Mouse (Mus musculus) frontal cortex, postnatal 10 days (tissue): ENCODE measurements around the gene Trip13.

Experiments used
- DNase-seq, 2 experiments: peaks; one replicate each; pipeline ENCODE4 v3.0.0; 2022; ENCODE audit warnings: low spot score in 2 of 2, mixed read lengths in 1 of 2

Trip13 gene

GRCm38 (mm10) chr13:73887415-73887874 is 50.1 kb downstream of the Trip13 start:
- DNase-seq = no peak

GRCm38 (mm10) chr13:73886601-73887000 is 51.0 kb downstream of the Trip13 start:
- no peak for DNase-seq

DNA sequence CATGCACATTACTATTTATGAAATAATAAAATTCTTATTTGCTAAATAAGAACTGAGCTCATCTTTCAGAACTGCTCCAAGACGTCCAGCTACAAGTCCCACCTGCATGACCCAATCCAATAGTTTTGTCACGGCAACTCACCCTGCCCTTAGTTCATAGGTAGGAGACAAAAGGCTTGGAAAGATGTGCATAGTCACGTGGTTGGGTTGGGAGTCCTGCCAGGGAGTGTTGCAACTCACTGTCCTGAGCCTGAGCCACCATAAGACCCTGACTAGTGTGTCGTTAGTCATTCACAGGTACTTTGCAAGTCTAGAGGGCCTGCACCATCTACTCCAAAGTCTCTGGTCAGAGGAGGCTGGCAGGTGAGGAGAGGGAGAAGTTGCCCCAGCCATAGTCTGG is 51.5 kb downstream of the Trip13 start:
- DNase-seq = no peak

DNA sequence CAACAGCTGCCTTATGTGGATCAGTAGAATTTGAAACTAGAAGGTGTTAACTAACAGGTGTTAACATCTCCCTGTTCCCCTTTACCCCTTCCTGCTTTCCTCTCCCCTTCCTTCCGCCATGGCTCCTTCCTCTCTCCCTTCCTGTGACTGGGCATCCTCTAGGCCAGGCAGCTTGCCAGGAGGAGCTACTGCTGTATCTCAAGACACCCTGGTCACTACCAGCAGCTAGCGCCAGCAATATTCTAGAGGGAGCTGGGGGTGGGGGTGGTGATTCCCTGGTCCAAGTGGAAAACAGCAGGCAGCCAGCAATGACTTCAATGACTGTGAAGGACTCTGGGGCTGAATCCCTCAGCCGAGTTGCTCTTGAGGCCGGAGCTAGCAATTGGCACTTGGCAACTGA is 51.9 kb downstream of the Trip13 start:
- DNase-seq = no peak

DNA sequence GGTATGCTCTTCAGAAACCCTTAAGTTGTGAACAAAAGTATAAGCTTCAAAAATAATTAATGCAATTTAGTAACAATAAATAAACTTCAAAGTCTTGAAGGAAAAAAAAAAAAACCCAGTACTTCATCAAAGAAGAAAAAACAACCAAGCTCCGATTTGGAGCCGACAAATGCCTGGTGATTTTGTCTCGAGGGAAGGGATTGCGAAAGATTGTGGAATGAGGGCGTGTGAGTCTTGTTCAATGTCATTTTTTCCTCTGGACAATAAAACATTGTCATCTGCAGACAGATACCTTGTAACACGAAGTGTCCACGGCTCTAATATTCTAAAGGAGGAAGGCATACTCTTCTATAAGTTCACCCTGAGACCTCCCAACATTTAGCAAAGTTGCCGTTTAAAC is 56.2 kb downstream of the Trip13 start:
- no peak for DNase-seq

DNA sequence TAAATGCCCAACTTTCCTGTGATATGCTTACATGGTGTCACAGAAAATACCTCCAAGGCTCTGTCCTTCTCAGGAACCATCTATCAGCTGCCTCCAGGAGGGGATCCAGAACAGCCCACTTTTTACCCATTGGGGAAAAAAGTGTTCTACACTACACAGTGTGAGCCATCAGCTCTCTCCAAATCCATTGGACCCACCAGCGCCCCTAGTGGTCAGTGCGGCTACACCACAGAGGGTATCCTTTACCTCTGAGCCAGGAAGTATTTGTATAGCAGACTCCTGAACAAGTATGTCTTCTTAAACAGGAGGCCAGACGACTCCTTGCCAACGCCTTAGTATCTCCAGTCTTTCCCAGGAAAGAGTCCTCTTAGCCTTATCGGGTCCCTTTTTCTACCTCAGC is 57.8 kb downstream of the Trip13 start:
- no peak for DNase-seq

DNA sequence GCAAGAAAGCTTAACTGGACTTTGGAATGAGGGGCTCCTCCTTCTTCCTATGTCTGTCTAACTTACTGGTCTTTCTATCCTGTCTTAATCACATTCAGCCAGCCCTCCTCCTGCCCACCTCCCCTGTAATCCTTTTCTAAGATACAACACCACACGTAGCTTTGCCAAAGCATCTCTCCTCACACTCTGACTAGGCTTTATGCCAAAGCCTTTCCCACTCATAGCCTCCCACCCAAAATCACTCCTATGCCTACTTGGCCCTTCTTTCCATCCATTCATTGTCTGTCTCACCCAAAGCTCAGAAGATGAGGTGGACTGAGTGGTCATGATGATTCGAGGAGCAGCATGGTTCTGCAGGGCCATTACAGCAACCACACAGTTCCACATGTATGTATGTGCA is 65.4 kb downstream of the Trip13 start:
- no peak for DNase-seq
